In genomic region chr1:191909316-191909715, GRCm38 (mm10) we compare ENCODE assay signal across 10 mouse cellular contexts. TPM values are rescaled to one million over a fixed set of nuclear protein-coding genes. Genes with fewer than 3 reads are reported as not detected.
DNase-seq lines count a peak whose midpoint lies in the region; ATAC-seq and TF ChIP-seq lines count a peak whose summit lies in the region.
"Had no signal": no experiment of that assay in that cellular context is flagged by ENCODE, and none has a peak within 500 bp of the region (broad histone marks: within the 10 kb centered on the region; RNA-seq: fewer than 3 reads in every experiment).

No protein-coding gene starts in this region.

- ATAC-seq in heart, embryonic 12.5 days (ENCODE audit: insufficient number of reproducible peaks, low FRiP score): no peak
- no peak for ATAC-seq in forebrain, embryonic 16.5 days
- ATAC-seq in liver, postnatal 0 days: no peak
- ATAC-seq in granulocyte monocyte progenitor cell, adult 5-6 weeks (replicated peaks; ENCODE audit: poor library complexity, severe bottlenecking): no peak

- H3K4me2 ChIP-seq in heart, embryonic 12.5 days: peak overlapping the region; percentile 89
- peak overlapping the region; percentile 21; the same call in 1 of the 2 replicates for H3K4me2 ChIP-seq in forebrain, embryonic 16.5 days (ENCODE audit: low read length)
- peak overlapping the region; percentile 81 for H3K4me2 ChIP-seq in liver, postnatal 0 days (ENCODE audit: low read depth, low read length)

- H3K27me3 ChIP-seq in heart, embryonic 12.5 days (replicated peaks): no peaks in the 10 kb centered on the region
- H3K27me3 ChIP-seq in forebrain, embryonic 16.5 days (replicated peaks; ENCODE audit: control insufficient read depth, insufficient read depth, low read length): no peaks in the 10 kb centered on the region
- H3K27me3 ChIP-seq in liver, postnatal 0 days (ENCODE audit: insufficient read depth, low read length): no peaks in the 10 kb centered on the region

- WGBS in heart, embryonic 12.5 days: 92% methylated on average over 14 of the region's 14 CpGs
- 95% methylated on average over 14 of the region's 14 CpGs for WGBS in forebrain, embryonic 16.5 days
- WGBS in liver, postnatal 0 days (ENCODE audit: insufficient replicate concordance): 92% methylated on average over 14 of the region's 14 CpGs

- no peak overlapping the region for H3K9ac ChIP-seq in heart, embryonic 12.5 days
- H3K9ac ChIP-seq in forebrain, embryonic 16.5 days (replicated peaks; ENCODE audit: low read depth, low read length): no peak overlapping the region
- H3K9ac ChIP-seq in liver, postnatal 0 days (replicated peaks): no peak overlapping the region

- no peaks in the 10 kb centered on the region for H3K9me3 ChIP-seq in heart, embryonic 12.5 days (replicated peaks)
- H3K9me3 ChIP-seq in forebrain, embryonic 16.5 days (ENCODE audit: control insufficient read depth, low read length): no peaks in the 10 kb centered on the region
- H3K9me3 ChIP-seq in liver, postnatal 0 days (ENCODE audit: low read length): no peaks in the 10 kb centered on the region

- no peak overlapping the region for H3K27ac ChIP-seq in heart, embryonic 12.5 days (ENCODE audit: poor library complexity, severe bottlenecking)
- H3K27ac ChIP-seq in forebrain, embryonic 16.5 days (ENCODE audit: low read length): no peak overlapping the region
- H3K27ac ChIP-seq in liver, postnatal 0 days (ENCODE audit: low read depth): no peak overlapping the region

- H3K4me3 ChIP-seq in heart, embryonic 12.5 days: peak overlapping the region; percentile 13; the same call in 1 of the 2 replicates
- no peak overlapping the region for H3K4me3 ChIP-seq in forebrain, embryonic 16.5 days (replicated peaks; ENCODE audit: low read length)
- H3K4me3 ChIP-seq in liver, postnatal 0 days (ENCODE audit: low read depth, low read length): no peak overlapping the region

- peaks cover 43% of the 10 kb centered on the region for H3K4me1 ChIP-seq in heart, embryonic 12.5 days (replicated peaks)
- H3K4me1 ChIP-seq in forebrain, embryonic 16.5 days (replicated peaks; ENCODE audit: control insufficient read depth, insufficient read depth, low read length): peaks cover 37% of the 10 kb centered on the region
- H3K4me1 ChIP-seq in liver, postnatal 0 days (ENCODE audit: insufficient read depth): peaks cover 30% of the 10 kb centered on the region

- TF ChIP-seq CTCF in liver, postnatal 0 days (IDR thresholded peaks at IDR 0.05; ENCODE audit: low read depth): no peak

- TF ChIP-seq EP300 in liver, postnatal 0 days (IDR thresholded peaks at IDR 0.05; ENCODE audit: low read depth): no peak

- no peak for DNase-seq in heart, postnatal 4 days
- DNase-seq in ES-CJ7 (ENCODE audit: low read depth, low spot score): peak; percentile 60
- DNase-seq in liver, postnatal 0 days: no peak
- DNase-seq in right cerebral cortex, postnatal 36 days (ENCODE audit: low spot score in 2 of 2): no peak
- DNase-seq in gastrocnemius, postnatal 10 days: no peak
- DNase-seq: left cerebral cortex, postnatal 4 days; retina, postnatal 1 day had no signal

- peaks cover 20% of the 10 kb centered on the region for H3K36me3 ChIP-seq in heart, embryonic 12.5 days
- H3K36me3 ChIP-seq in forebrain, embryonic 16.5 days (ENCODE audit: control insufficient read depth, insufficient read depth): peaks cover 3% of the 10 kb centered on the region; the same call in 1 of the 2 replicates
- peaks cover 13% of the 10 kb centered on the region for H3K36me3 ChIP-seq in liver, postnatal 0 days (replicated peaks; ENCODE audit: insufficient read depth, low read length)

RNA-seq across cellular contexts. Expression of gene Slc30a1, which starts 2.7 kb away (rescaled TPM):
- polyA plus RNA-seq in heart, embryonic 12.5 days (2016; fragmentation: Nextera tagmentation; extraction: Ambion mirVana): 4.8 and 5.0 TPM in 2 replicates
- 10 to 100 TPM; 25.1 to 29.4 TPM for total RNA-seq in heart, postnatal 4 days (2021)
- 2.4 and 2.7 TPM in 2 replicates for polyA plus RNA-seq in forebrain, embryonic 16.5 days (2015; fragmentation: Nextera tagmentation; extraction: Ambion mirVana)
- polyA plus RNA-seq in liver, postnatal 0 days (2015; fragmentation: Nextera tagmentation; extraction: Ambion mirVana): 4.3 and 7.0 TPM in 2 replicates
- 1 to 10 TPM; 7.5 to 8.9 TPM for total RNA-seq in gastrocnemius, postnatal 10 days (2021)
- 4.5 and 4.6 TPM in 2 replicates for total RNA-seq in granulocyte monocyte progenitor cell, adult 5-6 weeks (2014; fragmentation: Nextera tagmentation)
- total RNA-seq in granulocyte monocyte progenitor cell, adult 5-6 weeks (2017): 4.7 and 8.7 TPM in 2 replicates

Comparison
In these comparisons a context has a peak if more than half of its experiments do, and no peak if none do; other contexts are left out.
1. H3K4me2 ChIP-seq: peak in every context shown above with its lines; median percentile 89 in heart, embryonic 12.5 days; 81 in liver, postnatal 0 days; 21 in forebrain, embryonic 16.5 days.